Mouse (Mus musculus) lung, adult 2 months (tissue): ENCODE data around the gene Gpatch3. TPM values are rescaled to one million over a fixed set of nuclear protein-coding genes. Genes with fewer than 3 reads are reported as not detected.

Experiments used
- DNase-seq: peaks from one replicate; pipeline ENCODE4 v3.0.0; 2022
- H3K4me1 ChIP-seq: fragments of 200-500 bp; 2 replicates; pipeline ENCODE4 v1.6.1; 2011; ENCODE audit warnings: low read length; ENCODE audit not compliant: control insufficient read depth, insufficient read depth
- H3K4me3 ChIP-seq: fragments of 200-500 bp; replicated peaks from 2 replicates; pipeline ENCODE3; 2011; ENCODE audit warnings: low read depth, mild to moderate bottlenecking, control low read depth, low read length; ENCODE audit errors: extremely low read depth
- CTCF ChIP-seq: fragments of 200-500 bp; IDR thresholded peaks from 2 replicates; pipeline ENCODE4 v1.5.1; 2011; ENCODE audit warnings: mild to moderate bottlenecking, low read length, control low read depth; ENCODE audit not compliant: insufficient read depth
- POLR2A ChIP-seq: fragments of 200-500 bp; IDR thresholded peaks from 2 replicates; pipeline ENCODE4 v1.6.1; 2011; ENCODE audit warnings: low read depth, mild to moderate bottlenecking, control low read depth, low read length, borderline replicate concordance; ENCODE audit errors: extremely low read depth
- WGBS: fragments of 180-500 bp; shearing (Covaris S2); methylation state at CpG from one replicate; pipeline ENCODE4 v1.1.7; 2018; 5-methylcytosine and 5-hydroxymethylcytosine counted together
- polyA plus RNA-seq: library from polyadenylated mRNA; depleted of rRNA; stranded (reverse); fragments of >200 nt; gene quantifications from 2 replicates; pipeline ENCODE4 v1.2.3, GENCODE M21; 2012

The Gpatch3 gene
- polyA plus RNA-seq, 1 experiment: 5.2 TPM

GRCm38 (mm10) chr4:133584059-133584951 lies 9.8 kb downstream of the Gpatch3 start, which contains the start of gene Gpn2:
Gene Gpn2, plus strand, starts transcription at chr4:133584362.
- H3K4me3 ChIP-seq: peak within 1 kb of the TSS; percentile 84
- H3K4me1 ChIP-seq: peaks cover 3% of the 10 kb centered on the region; the same call in 1 of the 2 replicates
- WGBS: 2% methylated on average over 65 of the region's 65 CpGs
- peak; percentile 77 for DNase-seq
- TF ChIP-seq CTCF (no peak), POLR2A (peak; percentile 65; the same call in 1 of the 2 replicates)

- 23% methylated on average over 7 of the region's 7 CpGs for WGBS
- peak; percentile 97 for TF ChIP-seq CTCF
- TF ChIP-seq POLR2A: no peak
- Histone ChIP-seq H3K4me1 (no peaks in the 10 kb centered on the region), H3K4me3 (no peak overlapping the region)
- peak; percentile 76 for DNase-seq
Measured at GRCm38 (mm10) chr4:133592570-133592969, 18.0 kb downstream of the Gpatch3 start.

- DNase-seq: no peak
- WGBS: 63% methylated on average over 7 of the region's 7 CpGs
- Histone ChIP-seq H3K4me3 (no peak overlapping the region), H3K4me1 (peaks cover 6% of the 10 kb centered on the region)
- TF ChIP-seq CTCF: no peak
- TF ChIP-seq POLR2A: no peak
Measured at GRCm38 (mm10) chr4:133595538-133595937, 21.0 kb downstream of the Gpatch3 start.

- no peak overlapping the region for H3K4me3 ChIP-seq
- WGBS: 67% methylated on average over 6 of the region's 6 CpGs
- no peak for DNase-seq
- no peak for TF ChIP-seq POLR2A
- TF ChIP-seq CTCF: no peak
- H3K4me1 ChIP-seq: peaks cover 6% of the 10 kb centered on the region
Measured at GRCm38 (mm10) chr4:133596084-133596483, 21.5 kb downstream of the Gpatch3 start.

- Histone ChIP-seq H3K4me1 (peaks cover 6% of the 10 kb centered on the region), H3K4me3 (no peak overlapping the region)
- no peak for DNase-seq
- 38% methylated on average over 4 of the region's 4 CpGs for WGBS
- TF ChIP-seq POLR2A (no peak), CTCF (no peak)
Measured at GRCm38 (mm10) chr4:133598616-133599015, 24.1 kb downstream of the Gpatch3 start.

- DNase-seq: no peak
- TF ChIP-seq POLR2A: no peak
- TF ChIP-seq CTCF: no peak
- Histone ChIP-seq H3K4me1 (peaks cover 6% of the 10 kb centered on the region), H3K4me3 (peak overlapping the region; percentile 77)
- WGBS: 18% methylated on average over 7 of the region's 7 CpGs
Measured at GRCm38 (mm10) chr4:133599116-133599515, 24.6 kb downstream of the Gpatch3 start.

- Histone ChIP-seq H3K4me1 (peaks cover 6% of the 10 kb centered on the region), H3K4me3 (peak overlapping the region; percentile 77)
- peak; percentile 89 for DNase-seq
- TF ChIP-seq POLR2A: peak; percentile 25; the same call in 1 of the 2 replicates
- no peak for TF ChIP-seq CTCF
- WGBS: 1% methylated on average over 50 of the region's 50 CpGs
Measured at GRCm38 (mm10) chr4:133599571-133600073, 25.1 kb downstream of the Gpatch3 start.

- TF ChIP-seq POLR2A (no peak), CTCF (no peak)
- 12% methylated on average over 9 of the region's 9 CpGs for WGBS
- Histone ChIP-seq H3K4me3 (no peak overlapping the region), H3K4me1 (peaks cover 6% of the 10 kb centered on the region)
- DNase-seq: no peak
Measured at GRCm38 (mm10) chr4:133600306-133600705, 25.8 kb downstream of the Gpatch3 start.

- peak; percentile 70 for DNase-seq
- Histone ChIP-seq H3K4me3 (peak within 1 kb of the TSS; percentile 3), H3K4me1 (peaks cover 6% of the 10 kb centered on the region)
- WGBS: 6% methylated on average over 16 of the region's 16 CpGs
- TF ChIP-seq CTCF (peak; percentile 44; the same call in 1 of the 2 replicates), POLR2A (peak; percentile 76; the same call in 1 of the 2 replicates)
Measured at GRCm38 (mm10) chr4:133601721-133602218, 27.2 kb downstream of the Gpatch3 start, which contains the start of gene Sfn. Gene Sfn, minus strand, starts transcription at chr4:133602168.
